Mouse (Mus musculus) G1E (cell line): ENCODE measurements around the gene Fam50b.

Experiments
- CTCF ChIP-seq: IDR thresholded peaks from 2 replicates; pipeline ENCODE4 v1.5.1; 2012; ENCODE audit warnings: low read depth, low read length, inconsistent platforms, mixed read lengths
- GATA1 ChIP-seq: IDR thresholded peaks from 2 replicates; pipeline ENCODE4 v1.6.1; 2012; ENCODE audit warnings: borderline replicate concordance, low read length, inconsistent platforms, mixed read lengths
- POLR2AphosphoS5 ChIP-seq: IDR thresholded peaks from 2 replicates; pipeline ENCODE4 v1.6.1; 2012; ENCODE audit warnings: low read depth, low read length, inconsistent platforms; ENCODE audit not compliant: insufficient replicate concordance
- TAL1 ChIP-seq: conservative IDR thresholded peaks from 2 replicates; pipeline ENCODE4 v1.6.1; 2012; ENCODE audit warnings: low read depth, low read length, inconsistent platforms, mixed read lengths

- TF ChIP-seq CTCF (no peak), POLR2AphosphoS5 (no peak), TAL1 (no peak), GATA1 (no peak)
Measured at GRCm38 (mm10) chr13:34762136-34762535, 27.5 kb downstream of the Fam50b start.
